Mouse (Mus musculus) fat pad, adult 2 months (tissue): Measurements from ENCODE around the gene Bcdin3d.
"Not testable (repeated sequence)": the region's sequence is repeated elsewhere in the genome, so short reads cannot be mapped to it uniquely, and the experiment has no call there.

ENCODE experiments used
- DNase-seq: peaks from one replicate; pipeline ENCODE4 v3.0.0-alpha.2; 2011; ENCODE audit warnings: low read depth, low spot score; ENCODE audit errors: extremely low read depth

Gene Bcdin3d

GRCm38 (mm10) chr15:99473801-99474575 lies 542 bp downstream of the Bcdin3d start:
- DNase-seq, result no peak

GRCm38 (mm10) chr15:99472972-99473371 lies 1.6 kb downstream of the Bcdin3d start:
- DNase-seq, result no peak

GRCm38 (mm10) chr15:99471677-99472063 lies 2.9 kb downstream of the Bcdin3d start:
- DNase-seq, result no peak

GRCm38 (mm10) chr15:99470971-99471676 lies 3.4 kb downstream of the Bcdin3d start:
- DNase-seq, result no peak

- no peak for DNase-seq
Measured at GRCm38 (mm10) chr15:99470224-99470761, 4.2 kb downstream of the Bcdin3d start.

GRCm38 (mm10) chr15:99469736-99470135 lies 4.8 kb downstream of the Bcdin3d start:
- DNase-seq, result no peak

GRCm38 (mm10) chr15:99469067-99469466 lies 5.5 kb downstream of the Bcdin3d start:
- DNase-seq, result no peak

GRCm38 (mm10) chr15:99463194-99463593 lies 11.3 kb downstream of the Bcdin3d start:
- no peak for DNase-seq

- DNase-seq, result no peak
Measured at GRCm38 (mm10) chr15:99457606-99458401, 16.7 kb downstream of the Bcdin3d start, which contains the start of gene Nckap5l. Nckap5l (minus strand) TSS chr15:99457748.

- no peak for DNase-seq
Measured at GRCm38 (mm10) chr15:99456963-99457605, 17.4 kb downstream of the Bcdin3d start.

GRCm38 (mm10) chr15:99456338-99456962 lies 18.1 kb downstream of the Bcdin3d start:
- DNase-seq, result no peak

- DNase-seq, result no peak
Measured at GRCm38 (mm10) chr15:99455415-99455814, 19.1 kb downstream of the Bcdin3d start.

GRCm38 (mm10) chr15:99454585-99455279 lies 19.8 kb downstream of the Bcdin3d start:
- DNase-seq, result no peak

GRCm38 (mm10) chr15:99453153-99453900 lies 21.2 kb downstream of the Bcdin3d start:
- no peak for DNase-seq

- DNase-seq, result no peak
Measured at GRCm38 (mm10) chr15:99449751-99450280, 24.7 kb downstream of the Bcdin3d start.

- DNase-seq, result no peak
Measured at GRCm38 (mm10) chr15:99449131-99449750, 25.3 kb downstream of the Bcdin3d start.

GRCm38 (mm10) chr15:99446136-99446535 lies 28.4 kb downstream of the Bcdin3d start:
- not testable (repeated sequence) for DNase-seq

- DNase-seq, result no peak
Measured at GRCm38 (mm10) chr15:99445567-99445966, 29.0 kb downstream of the Bcdin3d start.
